In the genomic region with DNA sequence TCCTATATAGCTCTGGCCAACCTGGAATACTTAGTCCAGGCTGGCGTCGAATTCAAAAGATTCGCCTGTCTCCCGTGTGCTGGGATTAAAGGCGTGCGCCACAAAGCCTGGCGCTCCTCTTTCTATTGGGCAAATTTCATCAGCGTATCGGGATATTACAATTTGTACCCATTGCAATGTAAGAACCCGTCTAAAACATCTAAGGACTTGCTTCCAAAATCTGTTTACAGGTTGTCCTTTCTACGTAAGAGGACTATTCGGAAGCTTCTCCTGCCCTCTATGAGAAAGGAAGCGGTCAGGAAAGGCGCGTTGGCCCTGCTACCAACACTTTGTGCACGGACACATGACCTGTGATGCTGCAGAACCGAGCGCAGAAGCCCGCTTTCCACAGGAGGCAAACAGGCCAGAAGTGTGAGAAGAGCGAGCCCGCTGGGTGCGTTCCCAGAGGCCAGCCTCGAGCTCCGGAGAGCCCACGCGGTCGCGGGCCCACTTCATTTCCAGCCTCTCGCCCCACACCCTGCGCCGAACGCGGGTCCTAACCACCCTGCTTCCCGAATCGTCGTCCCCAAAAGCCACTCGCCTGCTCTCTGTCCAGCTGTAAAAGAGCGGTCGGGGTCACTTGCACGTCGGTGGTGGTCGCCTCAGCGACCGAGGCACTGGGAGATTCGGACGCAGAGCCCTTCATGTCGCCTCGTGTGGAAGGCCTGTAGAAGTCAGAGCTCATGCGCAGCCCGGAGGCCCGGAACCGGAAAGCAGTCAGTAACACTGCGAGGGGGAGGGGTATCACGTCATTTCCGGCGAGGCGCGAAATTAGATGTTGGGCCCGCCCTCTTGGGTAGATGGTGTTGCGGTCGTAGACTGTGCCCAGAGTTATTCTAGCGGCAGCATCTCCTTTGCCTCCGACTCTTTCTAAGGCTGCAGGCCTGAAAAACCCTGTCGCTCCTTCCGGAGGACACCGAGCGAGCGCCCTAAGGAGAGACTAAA, we compare ENCODE assay signal across 8 mouse cellular contexts. TPM values are rescaled to one million over a fixed set of nuclear protein-coding genes. Genes with fewer than 3 reads are reported as not detected.
A peak's percentile ranks its signal among the peaks of the same experiment; 100 is the strongest.
DNase-seq lines count a peak whose midpoint lies in the region; ATAC-seq lines count a peak whose summit lies in the region.

A gene (minus strand): TSS at position 761 of the 984 bp plus-strand sequence.

- peaks cover 63% of the 10 kb centered on the region for H3K36me3 ChIP-seq in forebrain, embryonic 10.5 days (replicated peaks)
- H3K36me3 ChIP-seq in heart, embryonic 16.5 days (ENCODE audit: control insufficient read depth, insufficient read depth), result peaks cover 33% of the 10 kb centered on the region
- H3K36me3 ChIP-seq in liver, embryonic 15.5 days (replicated peaks), result peaks cover 56% of the 10 kb centered on the region
- peaks cover 43% of the 10 kb centered on the region for H3K36me3 ChIP-seq in neural tube, embryonic 12.5 days

- no peaks in the 10 kb centered on the region for H3K27me3 ChIP-seq in forebrain, embryonic 10.5 days (ENCODE audit: poor library complexity, severe bottlenecking)
- no peaks in the 10 kb centered on the region for H3K27me3 ChIP-seq in heart, embryonic 16.5 days (ENCODE audit: control insufficient read depth, insufficient read depth, low read length)
- H3K27me3 ChIP-seq in liver, embryonic 15.5 days, result no peaks in the 10 kb centered on the region
- H3K27me3 ChIP-seq in neural tube, embryonic 12.5 days (replicated peaks), result no peaks in the 10 kb centered on the region

- peak within 1 kb of the TSS; percentile 73 for H3K4me3 ChIP-seq in forebrain, embryonic 10.5 days
- peak within 1 kb of the TSS; percentile 92 for H3K4me3 ChIP-seq in heart, embryonic 16.5 days (ENCODE audit: low read length)
- peak within 1 kb of the TSS; percentile 91 for H3K4me3 ChIP-seq in liver, embryonic 15.5 days (replicated peaks)
- peak within 1 kb of the TSS; percentile 89 for H3K4me3 ChIP-seq in neural tube, embryonic 12.5 days

- H3K9ac ChIP-seq in heart, embryonic 16.5 days (ENCODE audit: low read length), result peak within 1 kb of the TSS; percentile 89
- peak within 1 kb of the TSS; percentile 86 for H3K9ac ChIP-seq in liver, embryonic 15.5 days
- peak within 1 kb of the TSS; percentile 90 for H3K9ac ChIP-seq in neural tube, embryonic 12.5 days

- under 1% methylated on average over 68 of the region's 68 CpGs for WGBS in forebrain, embryonic 10.5 days
- under 1% methylated on average over 68 of the region's 68 CpGs for WGBS in heart, embryonic 16.5 days
- under 1% methylated on average over 68 of the region's 68 CpGs for WGBS in liver, embryonic 15.5 days (ENCODE audit: insufficient replicate concordance)
- WGBS in neural tube, embryonic 12.5 days, result under 1% methylated on average over 68 of the region's 68 CpGs

- no peaks in the 10 kb centered on the region for H3K9me3 ChIP-seq in forebrain, embryonic 10.5 days
- H3K9me3 ChIP-seq in heart, embryonic 16.5 days (replicated peaks; ENCODE audit: control insufficient read depth, low read length), result no peaks in the 10 kb centered on the region
- H3K9me3 ChIP-seq in liver, embryonic 15.5 days (replicated peaks), result no peaks in the 10 kb centered on the region
- H3K9me3 ChIP-seq in neural tube, embryonic 12.5 days, result no peaks in the 10 kb centered on the region

- H3K27ac ChIP-seq in forebrain, embryonic 10.5 days, result peak within 1 kb of the TSS; percentile 94
- H3K27ac ChIP-seq in heart, embryonic 16.5 days (ENCODE audit: low read length), result peak within 1 kb of the TSS; percentile 80
- H3K27ac ChIP-seq in liver, embryonic 15.5 days (replicated peaks), result peak within 1 kb of the TSS; percentile 83
- H3K27ac ChIP-seq in neural tube, embryonic 12.5 days, result no peak within 1 kb of the TSS

- H3K4me1 ChIP-seq in forebrain, embryonic 10.5 days, result peaks cover 24% of the 10 kb centered on the region
- peaks cover 21% of the 10 kb centered on the region for H3K4me1 ChIP-seq in heart, embryonic 16.5 days (ENCODE audit: control insufficient read depth, insufficient read depth, low read length)
- peaks cover 41% of the 10 kb centered on the region for H3K4me1 ChIP-seq in liver, embryonic 15.5 days (replicated peaks)
- peaks cover 22% of the 10 kb centered on the region for H3K4me1 ChIP-seq in neural tube, embryonic 12.5 days

- peak; percentile 99 for ATAC-seq in heart, embryonic 16.5 days (replicated peaks; ENCODE audit: extremely low read depth, insufficient read depth, low FRiP score)
- ATAC-seq in liver, embryonic 15.5 days (ENCODE audit: insufficient read depth), result peak; percentile 95
- peak; percentile 99 for ATAC-seq in neural tube, embryonic 12.5 days (ENCODE audit: low FRiP score, low read depth)

- H3K4me2 ChIP-seq in heart, embryonic 16.5 days (ENCODE audit: low read depth, low read length), result peak within 1 kb of the TSS; percentile 96
- H3K4me2 ChIP-seq in liver, embryonic 15.5 days, result peak within 1 kb of the TSS; percentile 92
- H3K4me2 ChIP-seq in neural tube, embryonic 12.5 days (replicated peaks), result peak within 1 kb of the TSS; percentile 78

- peak; percentile 90 to 92 for DNase-seq in CD8-positive naive resting alpha-beta T cell, adult 2 months (ENCODE audit: low read depth in 2 of 2, low spot score in 2 of 2)
- peak; percentile 98 for DNase-seq in c-Kit-positive CD71-negative TER-119-negative erythroid progenitor cells, embryonic 14.5 days (ENCODE audit: low read depth)
- DNase-seq in forebrain, embryonic 10.5 days (ENCODE audit: extremely low spot score, low spot score), result peak; percentile 96
- peak; percentile 94 to 95 for DNase-seq in kidney, postnatal 36 days
- DNase-seq in telencephalon, adult 2 months (ENCODE audit: low read depth, low spot score), result peak; percentile 91

RNA-seq across cellular contexts. Expression of the gene that starts here (rescaled TPM):
- 308 and 310 TPM in 2 replicates for polyA plus RNA-seq in forebrain, embryonic 10.5 days (2016; fragmentation: Nextera tagmentation; extraction: Ambion mirVana)
- 113 and 144 TPM in 2 replicates for polyA plus RNA-seq in heart, embryonic 16.5 days (2015; fragmentation: Nextera tagmentation; extraction: Ambion mirVana)
- 75.3 and 84.3 TPM in 2 replicates for polyA plus RNA-seq in liver, embryonic 15.5 days (2015; fragmentation: Nextera tagmentation; extraction: Ambion mirVana)
- 179 and 191 TPM in 2 replicates for polyA plus RNA-seq in neural tube, embryonic 12.5 days (2016; fragmentation: Nextera tagmentation; extraction: Ambion mirVana)
